Comparison of ENCODE assay signal across 10 mouse cellular contexts in genomic region chr7:38074514-38074913, GRCm38 (mm10). TPM values are rescaled to one million over a fixed set of nuclear protein-coding genes. Genes with fewer than 3 reads are reported as not detected.
DNase-seq lines count a peak whose midpoint lies in the region; ATAC-seq lines count a peak whose summit lies in the region.
"Had no signal": no experiment of that assay in that cellular context is flagged by ENCODE, and none has a peak within 500 bp of the region (broad histone marks: within the 10 kb centered on the region; RNA-seq: fewer than 3 reads in every experiment).

No protein-coding gene starts in this region.

- 3% methylated on average over 14 of the region's 14 CpGs for WGBS in kidney, embryonic 16.5 days
- 2% methylated on average over 14 of the region's 14 CpGs for WGBS in hindbrain, embryonic 14.5 days
- 1% methylated on average over 14 of the region's 14 CpGs for WGBS in neural tube, embryonic 13.5 days

- 0 out of 2 replicates have a peak overlapping the region, but pooled peaks have one; percentile 16 for H3K9ac ChIP-seq in kidney, embryonic 16.5 days (replicated peaks; ENCODE audit: low read length)
- peak overlapping the region; percentile 47 for H3K9ac ChIP-seq in hindbrain, embryonic 14.5 days
- H3K9ac ChIP-seq in neural tube, embryonic 13.5 days = peak overlapping the region; percentile 57
- H3K9ac ChIP-seq: lung, embryonic 15.5 days had no signal

- H3K4me2 ChIP-seq in kidney, embryonic 16.5 days (replicated peaks; ENCODE audit: low read depth, low read length) = peak overlapping the region; percentile 45
- H3K4me2 ChIP-seq in hindbrain, embryonic 14.5 days (replicated peaks) = peak overlapping the region; percentile 48
- H3K4me2 ChIP-seq in neural tube, embryonic 13.5 days = peak overlapping the region; percentile 47
- H3K4me2 ChIP-seq: lung, embryonic 15.5 days had no signal

- peaks cover 3% of the 10 kb centered on the region; the same call in 1 of the 2 replicates for H3K27me3 ChIP-seq in kidney, embryonic 16.5 days (ENCODE audit: insufficient read depth, low read length)
- no peaks in the 10 kb centered on the region for H3K27me3 ChIP-seq in hindbrain, embryonic 14.5 days (ENCODE audit: control insufficient read depth, insufficient read depth, low read length)
- peaks cover 6% of the 10 kb centered on the region; the same call in 1 of the 2 replicates for H3K27me3 ChIP-seq in neural tube, embryonic 13.5 days
- H3K27me3 ChIP-seq: Patski had no signal

- H3K9me3 ChIP-seq in kidney, embryonic 16.5 days (ENCODE audit: low read length) = no peaks in the 10 kb centered on the region
- H3K9me3 ChIP-seq in hindbrain, embryonic 14.5 days (ENCODE audit: control insufficient read depth, low read length) = no peaks in the 10 kb centered on the region
- no peaks in the 10 kb centered on the region for H3K9me3 ChIP-seq in neural tube, embryonic 13.5 days
- H3K9me3 ChIP-seq: lung, embryonic 15.5 days had no signal

- H3K4me1 ChIP-seq in kidney, embryonic 16.5 days (ENCODE audit: insufficient read depth, low read length) = 0 out of 2 replicates have a peak, but pooled peaks cover 6% of the 10 kb centered on the region
- H3K4me1 ChIP-seq in hindbrain, embryonic 14.5 days (replicated peaks; ENCODE audit: control insufficient read depth, insufficient read depth, low read length) = peaks cover 13% of the 10 kb centered on the region
- H3K4me1 ChIP-seq in neural tube, embryonic 13.5 days (replicated peaks) = peaks cover 15% of the 10 kb centered on the region
- H3K4me1 ChIP-seq: lung, embryonic 15.5 days had no signal

- DNase-seq in kidney, adult 18-20 months = no peak
- DNase-seq in embryo, embryonic 9.5 days (ENCODE audit: extremely low spot score) = peak; percentile 48
- no peak for DNase-seq in hindbrain, embryonic 14.5 days (ENCODE audit: low spot score)
- no peak for DNase-seq in B cell, adult 2 months
- DNase-seq in layer of hippocampus, postnatal 14 days (ENCODE audit: low spot score in 2 of 2) = no peak

- peak overlapping the region; percentile 20; the same call in 1 of the 2 replicates for H3K4me3 ChIP-seq in kidney, embryonic 16.5 days (ENCODE audit: low read length)
- H3K4me3 ChIP-seq in hindbrain, embryonic 14.5 days (replicated peaks; ENCODE audit: low read length) = 0 out of 2 replicates have a peak overlapping the region, but pooled peaks have one; percentile 6
- H3K4me3 ChIP-seq in neural tube, embryonic 13.5 days = peak overlapping the region; percentile 9; the same call in 1 of the 2 replicates
- H3K4me3 ChIP-seq: lung, embryonic 15.5 days had no signal

- no peaks in the 10 kb centered on the region for H3K36me3 ChIP-seq in kidney, embryonic 16.5 days (ENCODE audit: insufficient read depth, low read length)
- no peaks in the 10 kb centered on the region for H3K36me3 ChIP-seq in hindbrain, embryonic 14.5 days (replicated peaks; ENCODE audit: control insufficient read depth, insufficient read depth)
- H3K36me3 ChIP-seq in neural tube, embryonic 13.5 days = no peaks in the 10 kb centered on the region
- H3K36me3 ChIP-seq: lung, embryonic 15.5 days had no signal

- no peak overlapping the region for H3K27ac ChIP-seq in kidney, embryonic 16.5 days (ENCODE audit: low read length)
- H3K27ac ChIP-seq in hindbrain, embryonic 14.5 days = no peak overlapping the region
- H3K27ac ChIP-seq in neural tube, embryonic 13.5 days (replicated peaks) = no peak overlapping the region
- H3K27ac ChIP-seq: lung, embryonic 15.5 days had no signal

- ATAC-seq in kidney, embryonic 16.5 days (ENCODE audit: low FRiP score, low TSS enrichment) = no peak
- peak; percentile 64; the same call in 1 of the 2 replicates for ATAC-seq in hindbrain, embryonic 14.5 days (ENCODE audit: low FRiP score)
- ATAC-seq in neural tube, embryonic 13.5 days (ENCODE audit: low read depth) = peak; percentile 32
- no peak for ATAC-seq in inflammation-experienced regulatory T-cells, adult 6 months
- ATAC-seq: Patski had no signal

RNA-seq across cellular contexts. Expression of gene Ccne1, which starts 32.8 kb away (rescaled TPM):
- polyA plus RNA-seq in kidney, embryonic 16.5 days (2015; fragmentation: Nextera tagmentation; extraction: Ambion mirVana) = 59.9 and 63.7 TPM in 2 replicates
- 16.8 and 19.6 TPM in 2 replicates for polyA plus RNA-seq in hindbrain, embryonic 14.5 days (2014; fragmentation: Nextera tagmentation; extraction: Ambion mirVana)
- polyA plus RNA-seq in neural tube, embryonic 13.5 days (2015; fragmentation: Nextera tagmentation; extraction: Ambion mirVana) = 18.1 and 18.2 TPM in 2 replicates
- polyA plus RNA-seq in inflammation-experienced regulatory T-cells, adult 6 months (2017; shearing (Covaris generic)) = 10 to 100 TPM in 1 of 3 experiments, 1 to 10 TPM in 2; 2.7 to 11.0 (median 3.2) TPM
- 10 to 100 TPM; 10.4 to 10.8 TPM for total RNA-seq in layer of hippocampus, postnatal 14 days (2021)

RNA-seq across cellular contexts. Expression of gene Uri1, which starts 51.2 kb away (rescaled TPM):
- polyA plus RNA-seq in kidney, embryonic 16.5 days (2015; fragmentation: Nextera tagmentation; extraction: Ambion mirVana) = 42.0 and 43.9 TPM in 2 replicates
- 34.4 and 41.8 TPM in 2 replicates for polyA plus RNA-seq in hindbrain, embryonic 14.5 days (2014; fragmentation: Nextera tagmentation; extraction: Ambion mirVana)
- 40.8 and 41.2 TPM in 2 replicates for polyA plus RNA-seq in neural tube, embryonic 13.5 days (2015; fragmentation: Nextera tagmentation; extraction: Ambion mirVana)
- 10 to 100 TPM; 11.8 to 21.1 (median 17.3) TPM for polyA plus RNA-seq in inflammation-experienced regulatory T-cells, adult 6 months (2017; shearing (Covaris generic))
- total RNA-seq in layer of hippocampus, postnatal 14 days (2021) = 10 to 100 TPM; 45.4 to 48.4 TPM

Comparison
In these comparisons a context has a peak if more than half of its experiments do, and no peak if none do; other contexts are left out.
1. ATAC-seq: peak in hindbrain, embryonic 14.5 days (single experiment) and neural tube, embryonic 13.5 days (single experiment); none in kidney, embryonic 16.5 days (single experiment) and inflammation-experienced regulatory T-cells, adult 6 months (single experiment).
2. Peak in every context shown above with its lines, with median percentiles within 50 percentile points of each other: H3K4me2 ChIP-seq, H3K4me3 ChIP-seq and H3K9ac ChIP-seq.